ENCODE assay signal across 16 mouse cellular contexts in genomic region chr11:101706764-101707448, GRCm38 (mm10).
"Had no signal": no experiment of that assay in that cellular context is flagged by ENCODE, and none has a peak within 500 bp of the region (broad histone marks: within the 10 kb centered on the region; RNA-seq: fewer than 3 reads in every experiment).

No protein-coding gene starts in this region.

- H3K27ac ChIP-seq: layer of hippocampus, adult 2 months; limb, embryonic 12.5 days; lung, embryonic 15.5 days; macrophage; midbrain, embryonic 12.5 days; stomach, postnatal 0 days had no signal

- H3K4me1 ChIP-seq: midbrain, embryonic 12.5 days had no signal

- H3K27me3 ChIP-seq: limb, embryonic 12.5 days; lung, embryonic 15.5 days; midbrain, embryonic 12.5 days had no signal

- H3K9me3 ChIP-seq: limb, embryonic 12.5 days; lung, embryonic 15.5 days; midbrain, embryonic 12.5 days had no signal

- DNase-seq: kidney, adult 11 months; kidney, postnatal 10 days; kidney, postnatal 4 days; liver; lung, postnatal 14 days; right cerebral cortex, adult 18-20 months; right cerebral cortex, postnatal 25 days; thymus, postnatal 4 days had no signal

- H3K36me3 ChIP-seq: limb, embryonic 12.5 days; lung, embryonic 15.5 days; midbrain, embryonic 12.5 days had no signal

- H3K4me3 ChIP-seq: layer of hippocampus, adult 2 months; limb, embryonic 12.5 days; lung, embryonic 15.5 days; megakaryocyte, embryonic 14.5 days; midbrain, embryonic 12.5 days; myocyte had no signal

- H3K9ac ChIP-seq: limb, embryonic 12.5 days; lung, embryonic 15.5 days; midbrain, embryonic 12.5 days had no signal

- H3K4me2 ChIP-seq: limb, embryonic 12.5 days; lung, embryonic 15.5 days; midbrain, embryonic 12.5 days had no signal
